Mouse (Mus musculus): Measurements from ENCODE around the gene Prpf3.
"Not testable (repeated sequence)": the region's sequence is repeated elsewhere in the genome, so short reads cannot be mapped to it uniquely, and the experiment has no call there.

- TF ChIP-seq CTCF (IDR thresholded peaks at IDR 0.05; ENCODE audit: control insufficient read depth, insufficient read depth, insufficient replicate concordance, low read depth, low read length); POLR2A (IDR thresholded peaks at IDR 0.05; ENCODE audit: control insufficient read depth, low read depth, low read length): not testable (repeated sequence)
These were observed 2.6 kb upstream of the Prpf3 start for GRCm38 (mm10) chr3:95858278-95858677.
